Mouse (Mus musculus) small intestine, adult 2 months (tissue): Measurements from ENCODE around the gene Prm1. TPM values are rescaled to one million over a fixed set of nuclear protein-coding genes. Genes with fewer than 3 reads are reported as not detected.

ENCODE experiments used
- H3K27ac ChIP-seq: fragments of 200-500 bp; 2 replicates; pipeline ENCODE4 v1.5.1; 2012; ENCODE audit warnings: low read depth, low read length, control low read depth, inconsistent platforms; ENCODE audit not compliant: insufficient read depth
- H3K27me3 ChIP-seq: fragments of 200-500 bp; 2 replicates; pipeline ENCODE4 v1.6.1; 2012; ENCODE audit warnings: mild to moderate bottlenecking, moderate library complexity, low read length, inconsistent platforms; ENCODE audit not compliant: control insufficient read depth, insufficient read depth
- H3K36me3 ChIP-seq: fragments of 200-500 bp; 2 replicates; pipeline ENCODE4 v1.6.1; 2012; ENCODE audit warnings: mild to moderate bottlenecking, low read length, control low read depth, inconsistent platforms; ENCODE audit not compliant: control insufficient read depth, insufficient read depth
- H3K4me1 ChIP-seq: fragments of 200-500 bp; 2 replicates; pipeline ENCODE4 v1.6.1; 2012; ENCODE audit warnings: low read length, inconsistent platforms, mixed read lengths; ENCODE audit not compliant: control insufficient read depth, insufficient read depth, insufficient read length
- H3K4me3 ChIP-seq: fragments of 200-500 bp; 2 replicates; pipeline ENCODE4 v1.5.1; 2012; ENCODE audit warnings: low read depth, mild to moderate bottlenecking, control low read depth, inconsistent platforms, low read length, moderate library complexity
- CTCF ChIP-seq: fragments of 200-500 bp; IDR thresholded peaks from 2 replicates; pipeline ENCODE4 v1.5.1; 2012; ENCODE audit warnings: low read depth, mild to moderate bottlenecking, control low read depth, inconsistent platforms, low read length, moderate library complexity, mixed read lengths; ENCODE audit not compliant: insufficient replicate concordance, insufficient read length; ENCODE audit errors: extremely low read depth
- POLR2A ChIP-seq: fragments of 200-500 bp; IDR thresholded peaks from 2 replicates; pipeline ENCODE4 v1.6.1; 2012; ENCODE audit warnings: low read depth, mild to moderate bottlenecking, control low read depth, inconsistent platforms, low read length, moderate library complexity
- WGBS: fragments of 180-500 bp; shearing (Covaris S2); methylation state at CpG from one replicate; pipeline ENCODE4 v1.1.7; 2018; 5-methylcytosine and 5-hydroxymethylcytosine counted together
- polyA plus RNA-seq: library from polyadenylated mRNA; depleted of rRNA; stranded (reverse); fragments of >200 nt; gene quantifications from 2 replicates; pipeline ENCODE4 v1.2.3, GENCODE M21; 2012

The Prm1 gene
- polyA plus RNA-seq, 1 experiment = not detected

- H3K4me1 ChIP-seq = peaks cover 18% of the 10 kb centered on the region; the same call in 1 of the 2 replicates
- H3K4me3 ChIP-seq = no peak overlapping the region
- TF ChIP-seq CTCF (no peak), POLR2A (no peak)
- 87% methylated on average over 3 of the region's 3 CpGs for WGBS
- no peak overlapping the region for H3K27ac ChIP-seq
- H3K36me3 ChIP-seq = no peaks in the 10 kb centered on the region
- H3K27me3 ChIP-seq = no peaks in the 10 kb centered on the region
These were observed 30.7 kb upstream of the Prm1 start for GRCm38 (mm10) chr16:10836388-10836787.

- 2% methylated on average over 61 of the region's 69 CpGs for WGBS
- Histone ChIP-seq H3K36me3 (no peaks in the 10 kb centered on the region), H3K4me1 (peaks cover 20% of the 10 kb centered on the region; the same call in 1 of the 2 replicates), H3K4me3 (peak within 1 kb of the TSS; percentile 70), H3K27ac (peak within 1 kb of the TSS; percentile 15; the same call in 1 of the 2 replicates), H3K27me3 (no peaks in the 10 kb centered on the region)
- TF ChIP-seq POLR2A (no peak; the same call in 1 of the 2 replicates), CTCF (no peak)
These were observed 29.4 kb upstream of the Prm1 start, which contains the start of gene Rmi2 for GRCm38 (mm10) chr16:10834911-10835587. Gene Rmi2, plus strand, starts transcription at chr16:10835059.

DNA sequence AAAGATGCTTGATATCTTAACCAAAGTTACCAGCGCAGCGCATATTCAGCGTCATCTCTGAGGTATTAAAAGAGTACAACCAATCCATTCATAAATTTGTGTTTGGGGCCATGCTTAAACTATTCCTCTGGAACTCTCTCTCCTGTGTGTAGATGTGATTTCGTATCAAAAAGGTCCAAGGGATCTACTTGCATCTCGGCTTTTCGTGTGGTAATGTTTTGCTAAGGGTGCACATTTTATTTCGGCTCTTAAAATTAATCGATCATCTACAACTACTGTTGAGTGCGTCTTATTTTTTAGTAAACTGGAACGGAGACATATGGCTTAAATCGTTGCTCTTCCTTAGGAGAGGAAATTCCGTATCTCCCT lies 28.9 kb upstream of the Prm1 start:
- Histone ChIP-seq H3K4me1 (peaks cover 20% of the 10 kb centered on the region; the same call in 1 of the 2 replicates), H3K27ac (no peak overlapping the region), H3K27me3 (no peaks in the 10 kb centered on the region), H3K36me3 (no peaks in the 10 kb centered on the region), H3K4me3 (peak overlapping the region; percentile 70)
- under 1% methylated on average over 12 of the region's 12 CpGs for WGBS
- TF ChIP-seq POLR2A (no peak), CTCF (no peak)

DNA sequence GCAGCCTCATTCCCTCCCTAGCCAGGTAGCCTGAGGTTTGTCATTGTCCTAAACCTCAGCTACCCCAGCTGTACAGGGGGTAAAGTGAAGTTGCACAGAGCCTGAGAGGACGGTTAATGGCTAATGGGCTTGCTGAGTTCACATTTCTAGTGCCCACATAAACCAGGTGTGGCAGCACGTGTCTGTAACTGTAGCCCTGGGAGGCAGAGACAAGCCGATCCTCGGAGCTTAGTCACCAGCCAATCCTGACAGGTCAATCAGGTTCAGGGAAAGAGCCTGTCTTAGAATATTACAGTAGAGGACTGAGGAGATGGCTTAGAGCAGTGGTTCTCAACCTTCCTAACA lies 22.8 kb upstream of the Prm1 start:
- H3K36me3 ChIP-seq = no peaks in the 10 kb centered on the region
- no peak overlapping the region for H3K27ac ChIP-seq
- peaks cover 18% of the 10 kb centered on the region for H3K4me1 ChIP-seq
- 32% methylated on average over 4 of the region's 4 CpGs for WGBS
- H3K27me3 ChIP-seq = no peaks in the 10 kb centered on the region
- no peak for TF ChIP-seq POLR2A
- no peak for TF ChIP-seq CTCF
- H3K4me3 ChIP-seq = no peak overlapping the region

GRCm38 (mm10) chr16:10827766-10828460 lies 22.3 kb upstream of the Prm1 start:
- TF ChIP-seq CTCF (no peak), POLR2A (no peak)
- 84% methylated on average over 7 of the region's 7 CpGs for WGBS

DNA sequence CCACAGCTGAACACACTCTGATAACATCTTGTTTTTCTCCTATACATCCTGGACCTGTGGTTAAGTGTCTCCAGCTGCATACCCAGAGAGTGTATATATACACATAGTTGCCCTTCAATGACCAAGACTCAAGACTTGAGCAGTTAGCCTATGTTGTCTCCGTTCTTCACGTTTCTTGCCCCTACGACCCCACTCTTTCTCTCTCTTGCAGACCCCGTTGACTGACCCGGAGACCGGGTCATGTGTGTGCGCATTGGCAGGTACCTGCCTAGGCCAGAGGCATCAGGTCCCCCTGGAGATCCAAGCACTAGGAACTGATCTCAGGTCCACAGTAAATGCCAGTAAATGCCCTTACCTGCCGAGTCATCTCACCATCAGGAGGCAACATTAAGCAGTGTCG lies 21.6 kb upstream of the Prm1 start:
- H3K36me3 ChIP-seq = no peaks in the 10 kb centered on the region
- WGBS = 93% methylated on average over 9 of the region's 9 CpGs
- TF ChIP-seq POLR2A (no peak), CTCF (no peak)
- H3K27me3 ChIP-seq = no peaks in the 10 kb centered on the region
- no peak overlapping the region for H3K4me3 ChIP-seq
- no peak overlapping the region for H3K27ac ChIP-seq
- H3K4me1 ChIP-seq = peaks cover 20% of the 10 kb centered on the region

More at GRCm38 (mm10) chr16:10827766-10828460, 22.3 kb upstream of the Prm1 start:
- no peak overlapping the region for H3K27ac ChIP-seq
- no peak overlapping the region for H3K4me3 ChIP-seq
- peaks cover 20% of the 10 kb centered on the region for H3K4me1 ChIP-seq
- H3K36me3 ChIP-seq = no peaks in the 10 kb centered on the region
- no peaks in the 10 kb centered on the region for H3K27me3 ChIP-seq

DNA sequence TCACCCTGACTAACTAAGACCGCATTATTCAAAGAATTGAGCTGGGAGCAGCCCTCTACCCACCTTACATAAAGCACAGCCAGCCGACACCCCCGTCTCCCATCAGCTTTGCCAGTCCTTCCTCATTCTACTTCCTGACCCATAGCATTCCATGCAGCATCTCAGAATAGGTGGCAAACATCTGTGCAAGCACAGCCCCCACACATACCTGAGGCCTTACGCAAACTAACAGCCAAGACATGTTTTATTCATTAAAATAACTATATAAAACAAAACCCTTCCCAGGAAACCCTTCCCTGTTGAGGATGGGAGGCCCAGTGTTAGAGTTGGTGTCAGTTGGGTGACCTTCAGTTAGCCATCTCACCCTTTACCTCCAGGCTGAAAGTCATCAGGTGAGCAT lies 20.2 kb upstream of the Prm1 start:
- TF ChIP-seq CTCF = no peak
- TF ChIP-seq POLR2A = no peak
- H3K27ac ChIP-seq = no peak overlapping the region
- 95% methylated on average over 4 of the region's 4 CpGs for WGBS
- no peaks in the 10 kb centered on the region for H3K27me3 ChIP-seq
- H3K4me3 ChIP-seq = no peak overlapping the region
- H3K4me1 ChIP-seq = peaks cover 23% of the 10 kb centered on the region
- H3K36me3 ChIP-seq = no peaks in the 10 kb centered on the region
